Mouse (Mus musculus): ENCODE measurements around the gene Tceanc2. TPM values are rescaled to one million over a fixed set of nuclear protein-coding genes. Genes with fewer than 3 reads are reported as not detected.

Gene Tceanc2
- total and polyA plus RNA-seq, 3 experiments = 16.5 to 34.8 (median 24.8) TPM

- peaks cover 65% of the 10 kb centered on the region for H3K79me2 ChIP-seq (replicated peaks; ENCODE audit: control insufficient read depth, extremely low read depth, insufficient read depth, poor library complexity, severe bottlenecking)
- H3K36me3 ChIP-seq (replicated peaks in 1 of 2; ENCODE audit: control insufficient read depth in 1 of 2, insufficient read depth in 1 of 2, low read length in 1 of 2) = peaks cover 3 to 20% of the 10 kb centered on the region in 2 experiments
- no peaks in the 10 kb centered on the region for H3K9me3 ChIP-seq (replicated peaks; ENCODE audit: low read length)
- in situ Hi-C loops (cut with MboI; ENCODE audit: low pct_ligation_motif_present, low pct_unique_long_range_greater_than_20kb, low sequenced_read_pairs) (no loop called here), dilution Hi-C loops (cut with MboI; ENCODE audit: extremely low pct_ligation_motif_present, extremely low pct_unique_long_range_greater_than_20kb, low sequenced_read_pairs) (no loop called here)
- DNase-seq (ENCODE audit: extremely low read depth) = no peak
- H3K27me3 ChIP-seq (replicated peaks) = no peaks in the 10 kb centered on the region
- H3K9ac ChIP-seq (ENCODE audit: insufficient read depth, low read depth) = no peak overlapping the region
- peaks cover 3 to 58% of the 10 kb centered on the region in 2 experiments for H3K4me1 ChIP-seq (ENCODE audit: control insufficient read depth in 1 of 2, insufficient read depth in 2 of 2)
- H3K4me3 ChIP-seq (replicated peaks in 1 of 3; ENCODE audit: low read depth in 2 of 3, low read length in 2 of 3, poor library complexity in 1 of 3) = no peak overlapping the region
- no peak overlapping the region for H3K4me2 ChIP-seq (ENCODE audit: insufficient read depth, low read depth, poor library complexity, severe bottlenecking)
- no peak overlapping the region for H3K27ac ChIP-seq (ENCODE audit: insufficient read depth, low read depth)
- no peak for TF ChIP-seq USF1 (IDR thresholded peaks at IDR 0.05; ENCODE audit: low read depth, low read length)
- TF ChIP-seq UBTF (IDR thresholded peaks at IDR 0.05; ENCODE audit: low read depth, low read length) = no peak
- no peak for TF ChIP-seq EP300 (IDR thresholded peaks at IDR 0.05; ENCODE audit: low read length)
- TF ChIP-seq ZKSCAN1 (IDR thresholded peaks at IDR 0.05; ENCODE audit: borderline replicate concordance, low read depth, low read length) = no peak
- TF ChIP-seq RCOR1 (conservative IDR thresholded peaks at IDR 0.05; ENCODE audit: low read depth, low read length) = no peak
- TF ChIP-seq KAT2A (IDR thresholded peaks at IDR 0.05; ENCODE audit: insufficient replicate concordance, low read length) = no peak
- TF ChIP-seq USF2 (conservative IDR thresholded peaks at IDR 0.05; ENCODE audit: low read depth, low read length) = no peak
- no peak for TF ChIP-seq MYC (IDR thresholded peaks at IDR 0.05; ENCODE audit: low read depth, low read length)
- no peak for TF ChIP-seq HCFC1 (IDR thresholded peaks at IDR 0.05; ENCODE audit: low read depth, low read length)
- TF ChIP-seq CTCF (conservative IDR thresholded peaks at IDR 0.05 in 1 of 2, IDR thresholded peaks at IDR 0.05 in 1 of 2; ENCODE audit: low read depth in 2 of 2, low read length in 2 of 2) = no peak
- no peak for TF ChIP-seq NELFE (IDR thresholded peaks at IDR 0.05; ENCODE audit: low read depth, low read length)
- TF ChIP-seq MEF2A (IDR thresholded peaks at IDR 0.05; ENCODE audit: borderline replicate concordance, low read depth, low read length) = no peak
- TF ChIP-seq JUN (IDR thresholded peaks at IDR 0.05; ENCODE audit: insufficient read depth, low read depth, low read length) = no peak
- TF ChIP-seq ZC3H11A (IDR thresholded peaks at IDR 0.05; ENCODE audit: low read depth, low read length) = no peak
- TF ChIP-seq MAFK (IDR thresholded peaks at IDR 0.05; ENCODE audit: insufficient replicate concordance, low read length) = no peak
- no peak for TF ChIP-seq SMC3 (IDR thresholded peaks at IDR 0.05; ENCODE audit: low read depth, low read length)
- no peak for TF ChIP-seq MAZ (IDR thresholded peaks at IDR 0.05; ENCODE audit: low read depth, low read length)
- no peak for TF ChIP-seq CHD1 (IDR thresholded peaks at IDR 0.05; ENCODE audit: low read depth, low read length)
- TF ChIP-seq BHLHE40 (IDR thresholded peaks at IDR 0.05; ENCODE audit: low read depth, low read length) = no peak
- no peak for TF ChIP-seq PAX5 (IDR thresholded peaks at IDR 0.05; ENCODE audit: low read length)
These were observed 1.8 kb upstream of the Tceanc2 start for GRCm38 (mm10) chr4:107180746-107181145.

GRCm38 (mm10) chr4:107179561-107179960 is 645 bp upstream of the Tceanc2 start:
- peak overlapping the region; percentile 91 for H3K9ac ChIP-seq (ENCODE audit: insufficient read depth, low read depth)
- peaks cover 3 to 57% of the 10 kb centered on the region in 2 experiments for H3K4me1 ChIP-seq (ENCODE audit: control insufficient read depth in 1 of 2, insufficient read depth in 2 of 2)
- peak; percentile 15 for DNase-seq (ENCODE audit: extremely low read depth)
- H3K27ac ChIP-seq (ENCODE audit: insufficient read depth, low read depth) = no peak overlapping the region
- no peaks in the 10 kb centered on the region for H3K27me3 ChIP-seq (replicated peaks)
- H3K79me2 ChIP-seq (replicated peaks; ENCODE audit: control insufficient read depth, extremely low read depth, insufficient read depth, poor library complexity, severe bottlenecking) = peaks cover 57% of the 10 kb centered on the region
- dilution Hi-C loops (cut with MboI; ENCODE audit: extremely low pct_ligation_motif_present, extremely low pct_unique_long_range_greater_than_20kb, low sequenced_read_pairs) = no loop called here
- TF ChIP-seq RAD21 (IDR thresholded peaks at IDR 0.05; ENCODE audit: low read depth, low read length) (no peak), ZNF384 (IDR thresholded peaks at IDR 0.05; ENCODE audit: low read depth, low read length) (peak; percentile 93), USF1 (IDR thresholded peaks at IDR 0.05; ENCODE audit: low read depth, low read length) (no peak)
- no peaks in the 10 kb centered on the region for H3K9me3 ChIP-seq (replicated peaks; ENCODE audit: low read length)
- peak overlapping the region; percentile 93 to 100 (median 98) for H3K4me3 ChIP-seq (replicated peaks in 1 of 3; ENCODE audit: low read depth in 2 of 3, low read length in 2 of 3, poor library complexity in 1 of 3)
- H3K4me2 ChIP-seq (ENCODE audit: insufficient read depth, low read depth, poor library complexity, severe bottlenecking) = peak overlapping the region; percentile 86
- H3K36me3 ChIP-seq (replicated peaks in 1 of 2; ENCODE audit: control insufficient read depth in 1 of 2, insufficient read depth in 1 of 2, low read length in 1 of 2) = peaks cover 12 to 25% of the 10 kb centered on the region in 2 experiments
- in situ Hi-C loops (cut with MboI; ENCODE audit: low pct_ligation_motif_present, low pct_unique_long_range_greater_than_20kb, low sequenced_read_pairs) = no loop called here

All from CH12.LX (cell line).